Mouse (Mus musculus) testis, adult 2 months (tissue): ENCODE results near the gene Slc5a6.

Experiments used
- CTCF ChIP-seq: fragments of 200-500 bp; IDR thresholded peaks from 2 replicates; pipeline ENCODE4 v1.5.1; 2012; ENCODE audit warnings: low read depth, mild to moderate bottlenecking, inconsistent platforms, low read length, moderate library complexity; ENCODE audit not compliant: control insufficient read depth, insufficient read depth, insufficient replicate concordance
- POLR2A ChIP-seq: fragments of 200-500 bp; IDR thresholded peaks from 2 replicates; pipeline ENCODE4 v1.6.1; 2012; ENCODE audit warnings: low read depth, mild to moderate bottlenecking, inconsistent platforms, low read length, moderate library complexity; ENCODE audit not compliant: control insufficient read depth

DNA sequence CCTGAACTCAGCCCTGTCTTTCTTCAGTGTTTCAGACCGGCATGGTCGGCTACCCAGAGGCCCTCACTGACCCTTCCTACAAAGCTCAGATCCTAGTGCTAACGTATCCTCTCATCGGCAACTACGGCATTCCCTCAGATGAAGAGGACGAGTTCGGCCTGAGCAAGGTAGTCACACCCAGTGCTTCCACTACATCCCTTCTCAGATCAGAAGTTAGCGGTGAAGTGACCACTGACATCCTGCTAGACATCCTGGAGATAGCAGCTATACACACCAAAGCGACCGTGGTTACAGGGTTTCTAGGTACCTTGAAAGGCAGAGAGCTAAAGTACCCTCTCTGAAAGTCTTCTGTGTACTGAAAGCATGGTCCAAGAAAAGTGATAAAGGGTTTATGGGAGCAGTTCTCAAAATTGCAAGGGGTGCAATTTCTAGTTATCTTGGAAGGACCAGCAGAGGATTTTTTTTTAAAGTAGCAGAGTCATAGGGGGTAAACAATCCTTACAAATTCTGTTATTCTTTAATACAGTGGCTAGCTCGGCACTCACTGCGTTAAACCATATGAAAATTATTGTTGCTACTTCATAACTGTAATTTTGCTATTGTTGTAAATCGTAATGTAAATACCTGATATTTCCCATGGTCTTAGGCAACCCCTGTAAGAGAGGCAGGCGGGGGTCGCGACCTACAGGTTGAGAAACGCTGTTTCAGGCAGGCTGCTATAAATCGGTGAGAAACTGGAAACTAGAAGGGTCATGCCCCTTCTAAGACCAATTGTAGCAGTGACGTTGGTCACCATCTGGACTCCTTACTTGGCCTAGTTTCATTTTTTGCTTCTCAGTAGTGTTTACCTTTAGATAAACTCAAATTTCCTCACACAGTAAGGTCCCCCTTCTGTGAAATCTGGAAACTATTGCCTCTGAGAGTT, 6.8 kb upstream of the Slc5a6 start:
- TF ChIP-seq CTCF (no peak), POLR2A (no peak)
